Mouse (Mus musculus): Measurements from ENCODE around the gene Olfr456.

- no peak for TF ChIP-seq CTCF (IDR thresholded peaks at IDR 0.05; ENCODE audit: low read depth, low read length)
- no peak for TF ChIP-seq POLR2A (IDR thresholded peaks at IDR 0.05; ENCODE audit: extremely low read depth, insufficient read depth, low read length)
These were observed at the start of gene Olfr456 for GRCm38 (mm10) chr6:42487114-42487513.
